Mouse (Mus musculus) monocyte, adult 5-6 weeks (primary cell): Measurements from ENCODE around the gene Tiparp. TPM values are rescaled to one million over a fixed set of nuclear protein-coding genes. Genes with fewer than 3 reads are reported as not detected.

ENCODE experiments used
- ATAC-seq: fragments of 153-309, 156-312 bp; replicated peaks from 2 replicates; pipeline ENCODE4 v1.8.0; 2017; ENCODE audit warnings: mild to moderate bottlenecking; ENCODE audit not compliant: low TSS enrichment, insufficient number of reproducible peaks, severe bottlenecking, poor library complexity, low FRiP score
- total RNA-seq: library from RNA; stranded (forward); fragments of 200-1000, 200-491, 200-594 nt; gene quantifications from 3 replicates; pipeline ENCODE4 v1.2.3, GENCODE M21; 2017

Gene Tiparp
- total RNA-seq, 1 experiment from 2014 or later = 72.4 TPM

DNA sequence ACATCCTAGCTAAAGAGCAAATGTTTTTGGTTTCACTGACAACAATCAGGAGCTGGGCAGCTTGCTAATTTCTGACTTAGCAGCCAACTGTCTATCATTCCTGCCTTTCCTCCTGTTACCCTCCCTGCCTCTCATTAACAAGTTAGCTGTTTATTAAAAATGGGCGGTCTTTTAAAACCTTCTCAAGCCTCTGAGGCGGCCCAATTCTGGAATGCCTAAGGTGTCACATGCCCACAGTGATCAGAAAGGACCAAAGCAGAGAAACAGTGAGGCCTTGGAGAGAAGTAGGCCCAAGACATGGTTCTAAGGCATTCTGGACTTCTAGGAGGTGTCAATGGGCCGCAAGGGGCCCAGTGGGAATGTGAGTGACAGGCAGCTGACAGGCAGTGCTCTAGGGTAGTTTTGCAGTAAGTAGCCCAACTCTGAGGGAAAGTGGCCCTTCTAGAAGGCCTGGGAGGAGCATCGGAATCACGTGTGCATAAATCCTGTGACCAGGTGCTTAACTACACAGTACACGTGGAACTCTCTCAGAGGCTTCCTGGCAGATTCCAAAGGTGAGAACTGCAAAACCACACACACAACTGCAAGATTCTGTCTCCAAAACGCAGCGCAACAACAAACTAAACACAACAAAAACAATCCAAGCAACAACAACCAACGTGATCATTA, 37.6 kb downstream of the Tiparp start:
- ATAC-seq = no peak

GRCm38 (mm10) chr3:65569941-65570340, 41.7 kb downstream of the Tiparp start:
- ATAC-seq = no peak

GRCm38 (mm10) chr3:65573516-65573915, 45.3 kb downstream of the Tiparp start:
- ATAC-seq = no peak

DNA sequence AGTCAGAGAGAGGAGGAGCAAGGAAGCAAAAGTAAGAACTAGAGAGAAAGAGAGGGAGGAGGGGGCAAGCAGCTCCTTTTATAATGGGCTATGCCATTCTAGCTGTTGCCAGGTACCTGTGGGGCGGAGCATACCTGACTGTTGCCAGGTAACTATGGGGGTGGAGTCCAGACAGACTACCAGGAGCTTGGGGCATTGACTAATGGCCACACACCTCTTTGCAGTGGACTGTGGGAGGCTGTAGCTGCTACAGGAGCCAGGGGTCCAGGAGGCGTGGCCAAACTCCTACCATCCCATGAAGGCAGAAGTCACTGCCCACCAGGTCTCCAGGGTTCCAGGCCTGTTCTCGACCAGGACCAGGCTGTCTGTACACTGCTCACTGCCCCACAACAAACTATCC, 49.4 kb downstream of the Tiparp start:
- ATAC-seq = no peak

DNA sequence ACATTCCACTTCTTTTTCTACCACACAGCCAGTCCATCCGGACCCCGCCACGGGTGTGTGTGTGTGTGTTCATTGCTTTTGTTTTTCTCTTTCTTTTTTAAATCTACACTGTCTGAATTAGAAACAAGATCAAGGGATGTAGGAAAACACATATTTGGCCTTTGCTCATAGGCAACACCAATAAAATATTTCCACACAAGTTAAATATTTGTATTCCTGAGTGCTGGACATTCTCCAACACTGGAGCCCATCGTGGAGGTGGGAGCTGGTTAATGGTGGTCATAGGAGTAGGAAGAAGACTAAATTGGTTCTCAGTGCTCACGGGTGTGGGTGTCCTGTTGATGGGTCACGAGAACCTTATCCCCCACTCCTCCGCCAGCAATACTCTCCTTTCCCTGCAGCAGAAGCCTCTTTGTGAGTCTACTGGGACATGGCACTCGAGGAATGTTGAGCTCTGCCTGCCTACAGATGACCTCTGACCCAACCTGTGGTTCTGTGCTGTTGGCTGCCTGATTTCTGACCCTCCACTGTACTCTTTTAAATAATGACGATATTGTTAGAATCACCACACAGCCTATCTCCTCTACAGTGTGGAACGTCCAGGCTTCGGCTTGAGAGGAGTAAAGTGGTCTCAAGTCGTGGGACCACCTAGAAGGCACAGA, 51.2 kb downstream of the Tiparp start:
- no peak for ATAC-seq

DNA sequence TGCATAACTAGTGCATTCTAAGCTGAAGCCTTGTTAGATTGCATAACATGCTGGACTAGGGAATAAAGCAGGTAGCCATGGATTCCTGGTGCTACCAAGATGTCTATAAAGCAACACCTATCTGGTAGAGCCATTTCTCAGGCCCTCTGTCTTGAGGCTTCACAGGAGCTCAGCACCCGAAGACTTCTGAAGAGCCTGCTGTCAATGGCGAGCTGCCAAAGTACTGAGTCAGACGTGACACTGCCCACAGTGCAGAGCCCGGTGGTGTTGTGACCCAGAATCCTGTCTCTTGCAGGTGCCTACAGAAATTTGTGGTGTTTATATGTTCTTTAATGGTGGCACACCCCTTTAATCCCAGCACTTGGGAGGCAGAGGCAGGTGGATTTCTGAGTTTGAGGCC, 53.4 kb downstream of the Tiparp start:
- no peak for ATAC-seq

DNA sequence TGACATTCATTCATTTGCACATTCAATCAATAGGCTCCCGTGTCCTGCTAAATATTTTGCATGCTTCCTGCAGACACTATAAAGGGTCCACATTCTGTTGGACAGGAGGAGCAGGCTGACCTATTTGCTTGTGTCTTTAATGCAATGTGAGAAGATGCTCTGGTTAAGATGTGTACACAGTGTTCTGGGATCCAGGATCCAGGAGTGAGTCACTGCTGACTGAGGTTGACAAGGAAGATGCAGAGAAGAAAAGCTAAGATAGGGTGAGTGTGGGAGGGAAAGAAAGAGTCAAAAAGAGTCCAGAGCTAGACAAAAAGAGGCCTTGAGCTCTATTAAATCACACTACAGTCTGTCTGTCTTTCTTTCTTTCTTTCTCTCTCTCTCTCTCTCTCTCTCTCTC, 56.1 kb downstream of the Tiparp start:
- no peak for ATAC-seq

- no peak for ATAC-seq
Observed at GRCm38 (mm10) chr3:65585291-65585690, 57.1 kb downstream of the Tiparp start.

DNA sequence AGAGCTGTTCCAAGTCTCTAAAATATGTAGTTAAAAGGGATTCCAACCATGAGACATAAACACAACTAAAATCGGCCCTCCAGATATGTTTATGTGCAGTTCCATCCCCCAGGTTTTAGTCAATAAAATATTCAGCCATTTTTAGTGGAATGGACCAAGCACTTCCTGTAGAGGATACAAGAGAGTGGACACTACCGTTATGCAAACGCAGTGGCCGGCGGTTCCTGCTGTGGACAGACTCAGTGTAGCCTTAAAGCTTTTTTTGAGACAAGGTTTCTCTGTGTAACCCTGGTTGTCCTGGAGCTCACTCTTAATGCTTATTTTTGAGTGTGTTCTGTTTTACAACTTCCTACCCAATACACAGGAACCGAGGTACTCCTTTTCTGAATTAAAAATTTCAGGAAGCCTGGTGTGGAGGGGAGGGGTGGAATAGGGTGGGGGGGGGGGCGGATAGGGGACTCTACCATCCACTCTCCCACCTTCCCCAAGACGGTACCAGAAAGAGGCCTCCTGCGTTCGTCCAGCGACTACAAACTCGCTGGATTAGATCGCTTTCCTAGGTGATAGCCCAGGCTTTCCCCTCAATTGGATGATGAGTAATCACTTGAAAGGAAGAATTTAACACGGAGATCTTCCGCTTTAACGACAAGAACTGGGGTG, 57.7 kb downstream of the Tiparp start:
- ATAC-seq = no peak; the same call in 1 of the 2 replicates

DNA sequence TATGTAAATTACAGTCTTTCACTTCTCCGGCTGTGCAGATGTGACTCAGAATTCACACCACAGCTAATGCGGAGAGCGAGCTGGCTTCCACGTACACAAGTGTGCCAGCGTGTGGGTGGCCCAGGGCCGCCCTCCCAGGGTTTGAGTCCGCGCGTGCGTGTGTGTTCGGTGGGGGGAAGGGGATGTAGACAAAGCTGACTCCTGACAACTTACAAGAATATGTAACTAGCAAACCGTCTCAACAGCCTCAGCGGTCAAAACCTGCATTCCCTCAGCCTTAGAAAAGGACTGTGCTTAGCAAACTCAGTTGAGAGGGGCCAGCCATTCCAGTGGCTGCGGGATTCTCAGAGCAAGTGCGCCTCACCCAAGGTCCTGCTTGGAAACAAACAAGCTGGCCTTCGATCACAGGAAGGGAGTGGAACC, 58.3 kb downstream of the Tiparp start:
- peak; percentile 68; the same call in 1 of the 2 replicates for ATAC-seq

DNA sequence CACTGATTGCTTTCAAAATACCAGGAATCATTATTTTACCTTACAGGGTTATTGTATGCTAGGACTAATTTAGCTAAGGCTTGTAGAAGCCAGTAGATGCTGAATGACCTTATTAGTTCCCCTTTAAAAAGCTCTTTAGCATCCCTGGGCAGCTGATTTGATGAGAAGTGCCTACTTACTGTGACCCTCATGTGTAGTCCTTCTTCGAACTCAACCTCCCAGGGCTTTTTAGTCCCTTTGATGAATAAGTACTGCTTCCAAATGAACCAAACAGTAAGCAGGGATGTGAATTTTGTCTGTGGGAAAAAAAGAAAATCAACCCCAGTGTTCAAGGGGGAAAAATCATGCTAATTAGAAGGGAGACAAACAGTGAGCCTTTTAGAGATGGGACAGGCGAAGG, 58.8 kb downstream of the Tiparp start:
- ATAC-seq = no peak

DNA sequence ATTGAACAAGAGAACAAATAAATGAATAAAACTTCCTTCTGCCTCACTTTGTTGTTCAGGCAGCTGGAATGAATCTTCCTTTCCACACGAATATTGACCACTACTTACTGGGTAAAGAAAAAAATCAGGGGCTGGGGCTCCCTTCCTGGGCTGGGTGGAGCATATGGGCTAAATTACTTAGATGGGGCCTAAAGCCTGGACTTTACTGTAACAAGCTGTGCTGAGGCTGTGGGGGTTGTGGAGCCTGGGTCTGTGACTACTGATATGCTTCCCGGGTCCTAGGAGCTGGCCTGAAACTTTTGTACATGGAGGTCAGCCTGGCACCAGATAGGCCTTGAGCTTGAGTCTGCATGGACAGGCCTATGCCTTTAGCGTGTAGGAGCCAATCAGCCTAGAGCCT, 60.2 kb downstream of the Tiparp start:
- no peak for ATAC-seq

DNA sequence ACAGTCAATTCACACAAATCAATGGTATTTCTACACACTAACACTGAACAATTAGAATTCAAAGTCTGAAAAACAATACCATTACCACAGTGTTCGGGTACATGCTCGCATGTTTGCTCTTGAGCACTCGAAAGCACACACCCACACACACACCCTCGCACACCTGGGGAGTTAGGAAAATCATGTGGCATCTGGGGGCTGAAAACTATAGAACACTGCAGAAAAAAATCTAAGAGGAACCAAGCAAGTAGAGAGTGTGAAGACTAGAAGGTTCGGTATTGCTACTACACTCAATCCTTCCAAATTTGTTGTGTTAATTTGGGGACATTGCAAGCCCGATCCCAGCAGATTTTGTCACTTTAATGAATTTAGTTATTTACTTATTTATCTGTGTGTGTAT, 64.6 kb downstream of the Tiparp start:
- ATAC-seq = no peak

DNA sequence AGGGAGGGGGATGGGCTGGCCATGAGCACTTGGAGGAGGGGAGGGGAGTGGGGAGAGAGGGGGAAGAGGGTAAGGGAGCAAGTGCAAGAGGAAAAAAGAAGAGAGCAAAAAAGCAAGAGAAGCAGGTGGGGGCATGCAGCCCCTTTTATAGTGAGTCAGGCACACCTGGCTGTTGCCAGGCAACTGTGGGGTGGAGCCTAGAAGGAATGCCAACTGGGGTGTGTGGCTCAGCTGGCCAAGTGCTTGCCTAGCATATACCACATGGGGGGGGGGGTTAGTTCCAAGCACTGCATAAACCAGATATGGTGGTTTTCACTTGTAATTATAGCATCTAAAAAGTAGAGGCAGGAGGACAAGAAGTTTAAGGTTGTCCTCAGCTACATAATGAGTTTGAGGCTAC, 66.3 kb downstream of the Tiparp start:
- ATAC-seq = no peak

GRCm38 (mm10) chr3:65595196-65595595, 67.0 kb downstream of the Tiparp start:
- ATAC-seq = no peak

DNA sequence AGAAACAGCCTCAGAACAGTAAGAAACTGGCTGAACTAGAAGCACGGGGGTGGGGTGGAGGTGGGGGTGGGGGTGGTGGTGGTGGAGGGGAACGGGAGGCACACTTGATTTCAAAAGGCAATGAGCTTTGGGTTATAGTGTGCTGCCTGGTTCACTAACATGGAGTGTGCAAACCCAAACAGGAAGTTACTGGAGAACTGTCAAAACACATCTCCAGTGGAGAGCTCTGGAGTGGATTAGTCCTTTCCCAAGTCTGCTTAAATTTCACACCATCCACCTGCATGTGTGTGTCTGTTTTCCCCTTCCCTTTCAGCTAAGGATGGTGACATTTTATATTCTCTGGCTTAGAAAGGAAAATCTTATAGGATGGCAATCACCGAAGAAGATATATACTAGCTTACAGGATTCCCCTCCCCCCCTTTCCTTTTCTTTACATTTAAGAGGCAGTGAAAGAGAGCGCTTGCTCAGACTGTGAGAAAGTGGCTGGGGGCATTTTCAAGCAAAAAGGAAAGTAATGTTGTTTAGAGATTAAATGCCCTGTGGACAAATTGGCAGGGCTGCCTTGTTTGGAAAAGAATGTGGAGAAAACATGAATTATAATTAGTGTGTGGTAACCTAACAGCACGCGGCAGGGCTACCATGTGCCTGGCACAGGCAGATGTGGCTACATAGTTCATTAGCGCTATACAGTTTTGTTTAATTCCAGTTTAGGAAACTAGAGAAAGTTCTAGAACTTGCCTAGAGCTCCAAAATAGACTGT, 70.0 kb downstream of the Tiparp start:
- no peak for ATAC-seq

DNA sequence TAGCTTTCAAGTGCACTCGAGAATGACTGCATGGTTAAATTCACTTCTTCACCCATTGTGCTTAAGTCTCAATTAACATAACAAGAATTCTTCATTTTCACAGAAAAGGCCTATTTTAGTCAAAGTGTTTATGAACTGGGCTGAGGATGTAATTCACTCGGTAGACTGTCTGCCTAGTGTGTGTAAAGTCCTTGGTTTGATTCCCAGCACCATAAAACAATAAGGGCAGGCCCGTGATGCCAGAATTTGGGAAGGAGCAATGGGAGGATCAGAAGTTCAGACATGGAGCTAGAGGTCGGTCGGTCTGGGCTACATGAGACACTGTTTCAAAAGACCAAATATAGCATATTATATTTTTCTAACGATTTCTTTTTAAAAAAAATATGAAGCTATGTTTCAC, 70.9 kb downstream of the Tiparp start:
- ATAC-seq = no peak

- ATAC-seq = no peak
Observed at GRCm38 (mm10) chr3:65601291-65602050, 73.3 kb downstream of the Tiparp start.
